Mouse (Mus musculus) kidney, embryonic 14.5 days (tissue): ENCODE results near the gene Nedd1. TPM values are rescaled to one million over a fixed set of nuclear protein-coding genes. Genes with fewer than 3 reads are reported as not detected.

Experiments
- ATAC-seq: fragments of 200-750 bp; cut with Nextera tagmentation; 2 replicates; pipeline ENCODE4 v1.8.0; 2017; ENCODE audit warnings: moderate number of reproducible peaks, mild to moderate bottlenecking, moderate TSS enrichment, moderate library complexity; ENCODE audit not compliant: low FRiP score, low TSS enrichment
- H3K27ac ChIP-seq: fragments of 300-500 bp; sonication (generic); 2 replicates; pipeline ENCODE4 v1.5.1; 2014; ENCODE audit warnings: low read depth, mild to moderate bottlenecking, low read length, moderate library complexity, mixed read lengths
- H3K27me3 ChIP-seq: fragments of 300-500 bp; sonication (generic); 2 replicates; pipeline ENCODE4 v1.6.1; 2014; ENCODE audit warnings: mild to moderate bottlenecking, low read length; ENCODE audit not compliant: control insufficient read depth, insufficient read depth
- H3K36me3 ChIP-seq: fragments of 300-500 bp; sonication (generic); 2 replicates; pipeline ENCODE4 v1.6.1; 2014; ENCODE audit warnings: low read length, mixed read lengths; ENCODE audit not compliant: control insufficient read depth, insufficient read depth
- H3K4me1 ChIP-seq: fragments of 300-500 bp; sonication (generic); 2 replicates; pipeline ENCODE4 v1.6.1; 2014; ENCODE audit warnings: low read length, mixed read lengths; ENCODE audit not compliant: control insufficient read depth, insufficient read depth
- H3K4me2 ChIP-seq: fragments of 300-500 bp; sonication (generic); replicated peaks from 2 replicates; pipeline ENCODE4 v1.6.1; 2014; ENCODE audit warnings: low read depth, mild to moderate bottlenecking, low read length
- H3K4me3 ChIP-seq: fragments of 300-500 bp; sonication (generic); 2 replicates; pipeline ENCODE4 v1.5.1; 2014; ENCODE audit warnings: mild to moderate bottlenecking, low read length
- H3K9ac ChIP-seq: fragments of 300-500 bp; sonication (generic); 2 replicates; pipeline ENCODE4 v1.6.1; 2014; ENCODE audit warnings: low read depth, mild to moderate bottlenecking, low read length, moderate library complexity
- H3K9me3 ChIP-seq: fragments of 300-500 bp; sonication (generic); 2 replicates; pipeline ENCODE4 v1.6.1; 2016; ENCODE audit warnings: low read length; ENCODE audit not compliant: control insufficient read depth
- WGBS: fragments of 180-500 bp; shearing (Covaris S2); extraction: QIAGEN DNeasy Blood & Tissue Kit; methylation state at CpG from one replicate; pipeline ENCODE4 v1.1.7; 2014; 5-methylcytosine and 5-hydroxymethylcytosine counted together
- polyA plus RNA-seq: library from polyadenylated mRNA; unstranded; fragments of >200 nt; fragmentation: Nextera tagmentation; extraction: Ambion mirVana; gene quantifications from 2 replicates; pipeline ENCODE4 v1.2.1, GENCODE M21; 2014

Gene Nedd1
- polyA plus RNA-seq = 43.5 and 59.1 TPM in 2 replicates

- Histone ChIP-seq H3K9me3 (no peaks in the 10 kb centered on the region), H3K36me3 (peaks cover 12% of the 10 kb centered on the region; the same call in 1 of the 2 replicates), H3K27me3 (no peaks in the 10 kb centered on the region), H3K4me2 (peak within 1 kb of the TSS; percentile 67), H3K4me3 (peak within 1 kb of the TSS; percentile 91), H3K27ac (peak within 1 kb of the TSS; percentile 94), H3K4me1 (no peaks in the 10 kb centered on the region), H3K9ac (peak within 1 kb of the TSS; percentile 82)
- WGBS = under 1% methylated on average over 54 of the region's 57 CpGs
- ATAC-seq = peak; percentile 99
Observed at GRCm38 (mm10) chr10:92721771-92722619, at the start of gene Nedd1. Nedd1 (minus strand) TSS chr10:92722420.

DNA sequence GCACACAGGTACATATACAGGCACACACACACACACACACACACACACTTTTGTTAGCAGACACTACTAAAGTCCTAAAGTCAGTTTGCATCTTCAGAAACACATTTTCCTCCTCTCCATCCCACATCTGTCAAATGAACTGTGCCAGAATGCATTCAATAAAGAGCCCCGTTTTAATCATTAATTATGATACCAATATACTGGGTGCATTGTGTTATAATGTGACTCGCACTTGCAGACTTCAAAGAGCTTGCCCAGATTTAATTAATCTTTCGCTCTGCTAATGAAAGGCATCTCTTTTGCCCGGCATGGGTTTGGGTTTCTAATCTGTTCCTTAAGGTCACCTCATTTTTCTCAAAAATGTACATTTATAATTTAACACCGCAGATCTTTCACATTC is 32.1 kb upstream of the Nedd1 start:
- Histone ChIP-seq H3K9ac (no peak overlapping the region), H3K27me3 (no peaks in the 10 kb centered on the region), H3K36me3 (no peaks in the 10 kb centered on the region), H3K9me3 (no peaks in the 10 kb centered on the region), H3K4me2 (no peak overlapping the region), H3K4me1 (no peaks in the 10 kb centered on the region), H3K4me3 (no peak overlapping the region), H3K27ac (no peak overlapping the region)
- no peak for ATAC-seq
- WGBS = 93% methylated on average over 5 of the region's 5 CpGs

- no peaks in the 10 kb centered on the region for H3K27me3 ChIP-seq
- no peak overlapping the region for H3K27ac ChIP-seq
- WGBS = 89% methylated on average over 3 of the region's 3 CpGs
- no peaks in the 10 kb centered on the region for H3K4me1 ChIP-seq
- ATAC-seq = no peak
- no peak overlapping the region for H3K4me3 ChIP-seq
- no peak overlapping the region for H3K4me2 ChIP-seq
- H3K9ac ChIP-seq = no peak overlapping the region
- H3K9me3 ChIP-seq = no peaks in the 10 kb centered on the region
- no peaks in the 10 kb centered on the region for H3K36me3 ChIP-seq
Observed at GRCm38 (mm10) chr10:92730339-92730738, 8.1 kb upstream of the Nedd1 start.

- Histone ChIP-seq H3K9me3 (no peaks in the 10 kb centered on the region), H3K27ac (no peak overlapping the region), H3K4me2 (no peak overlapping the region), H3K27me3 (no peaks in the 10 kb centered on the region), H3K4me3 (no peak overlapping the region), H3K4me1 (no peaks in the 10 kb centered on the region), H3K36me3 (no peaks in the 10 kb centered on the region), H3K9ac (no peak overlapping the region)
- no peak for ATAC-seq
- WGBS = 86% methylated on average over 3 of the region's 3 CpGs
Observed at GRCm38 (mm10) chr10:92728723-92729122, 6.5 kb upstream of the Nedd1 start.

DNA sequence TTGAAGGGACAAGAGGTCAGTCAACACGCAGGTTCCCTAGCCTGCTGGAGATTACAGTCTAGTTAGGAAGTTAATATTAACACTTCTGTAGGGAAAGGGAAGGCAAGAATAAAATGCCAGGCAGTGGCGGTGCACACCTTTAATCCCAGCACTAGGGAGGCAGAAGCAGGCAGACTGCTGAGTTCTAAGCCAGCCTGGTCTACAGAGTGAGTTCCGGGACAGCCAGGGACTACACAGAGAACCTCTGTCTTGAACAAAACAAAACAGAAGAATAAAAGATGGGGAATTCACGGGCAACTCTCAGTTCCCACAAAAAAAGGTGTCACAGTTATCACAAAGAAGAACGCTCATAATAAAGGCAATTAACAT is 384 bp upstream of the Nedd1 start:
- H3K4me3 ChIP-seq = peak overlapping the region; percentile 91
- peak overlapping the region; percentile 82 for H3K9ac ChIP-seq
- H3K27ac ChIP-seq = peak overlapping the region; percentile 94
- H3K4me1 ChIP-seq = no peaks in the 10 kb centered on the region
- no peaks in the 10 kb centered on the region for H3K27me3 ChIP-seq
- H3K4me2 ChIP-seq = peak overlapping the region; percentile 67
- no peak; the same call in 1 of the 2 replicates for ATAC-seq
- 36% methylated on average over 5 of the region's 5 CpGs for WGBS
- H3K9me3 ChIP-seq = no peaks in the 10 kb centered on the region
- peaks cover 6% of the 10 kb centered on the region; the same call in 1 of the 2 replicates for H3K36me3 ChIP-seq

DNA sequence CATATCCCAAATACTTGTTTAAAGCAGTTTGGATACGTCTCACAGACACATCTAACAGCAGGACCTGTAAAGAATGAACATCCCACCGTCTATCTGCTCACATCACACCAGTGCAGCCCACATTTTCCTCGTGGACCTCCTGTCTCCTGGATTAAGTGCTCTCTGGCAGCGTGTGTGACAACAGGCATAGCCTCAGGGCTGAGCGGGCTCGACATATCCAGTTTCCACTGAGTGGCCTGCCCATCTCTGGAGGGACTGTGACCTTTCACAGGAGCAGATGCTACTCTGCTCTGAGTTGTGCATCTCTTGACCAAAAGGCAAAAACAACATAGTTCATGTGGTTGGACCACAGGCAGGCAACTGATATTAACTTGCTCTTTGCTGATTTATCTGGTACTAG is 23.2 kb downstream of the Nedd1 start:
- WGBS = 55% methylated on average over 6 of the region's 6 CpGs
- H3K4me3 ChIP-seq = no peak overlapping the region
- no peak overlapping the region; the same call in 1 of the 2 replicates for H3K9ac ChIP-seq
- H3K4me2 ChIP-seq = no peak overlapping the region
- ATAC-seq = no peak
- peaks cover 53% of the 10 kb centered on the region for H3K36me3 ChIP-seq
- H3K4me1 ChIP-seq = no peaks in the 10 kb centered on the region
- no peak overlapping the region for H3K27ac ChIP-seq
- no peaks in the 10 kb centered on the region for H3K27me3 ChIP-seq
- no peaks in the 10 kb centered on the region for H3K9me3 ChIP-seq

DNA sequence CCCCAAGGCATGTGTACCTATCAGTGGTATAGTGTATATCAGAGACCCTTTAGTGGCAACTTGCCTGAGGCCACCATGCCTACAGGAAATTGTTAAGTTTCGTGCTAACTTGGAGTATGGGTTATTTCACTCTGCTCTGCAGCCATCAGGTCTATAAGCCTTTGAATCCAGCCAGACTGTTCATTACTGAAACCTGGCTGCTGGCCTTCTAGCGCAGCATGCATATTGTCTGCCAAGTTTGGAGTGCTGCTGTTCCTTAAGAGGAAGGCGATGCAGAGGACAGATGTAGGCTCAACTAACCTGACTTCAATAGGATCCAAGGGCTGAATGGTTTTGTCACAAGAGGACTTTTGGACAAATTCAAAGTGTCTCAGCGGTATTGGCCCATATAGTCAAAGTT is 47.2 kb downstream of the Nedd1 start:
- no peak overlapping the region for H3K4me3 ChIP-seq
- H3K4me2 ChIP-seq = no peak overlapping the region
- H3K4me1 ChIP-seq = no peaks in the 10 kb centered on the region
- ATAC-seq = no peak
- no peak overlapping the region for H3K9ac ChIP-seq
- WGBS = 94% methylated on average over 4 of the region's 4 CpGs
- no peaks in the 10 kb centered on the region for H3K36me3 ChIP-seq
- H3K27ac ChIP-seq = no peak overlapping the region
- H3K9me3 ChIP-seq = no peaks in the 10 kb centered on the region
- no peaks in the 10 kb centered on the region for H3K27me3 ChIP-seq

DNA sequence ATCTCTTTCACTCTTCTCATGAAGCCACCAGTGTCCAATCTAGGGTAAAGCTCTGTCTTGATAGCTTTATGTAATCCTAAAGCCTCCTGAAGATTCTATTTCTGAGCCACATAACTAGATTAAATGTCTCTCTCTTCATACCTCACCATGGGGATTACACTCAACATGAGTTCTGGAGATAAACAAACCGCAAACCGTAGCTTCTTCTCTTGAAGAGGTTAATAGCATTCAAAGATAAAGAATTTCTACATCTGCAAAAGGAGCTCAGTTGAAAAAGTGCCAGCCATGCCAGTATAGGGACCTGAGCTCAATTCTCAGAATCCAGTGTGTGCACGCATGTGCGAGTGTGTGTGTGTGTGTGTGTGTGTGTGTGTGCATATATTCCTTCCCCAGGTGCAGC is 50.3 kb downstream of the Nedd1 start:
- no peak overlapping the region for H3K4me3 ChIP-seq
- no peaks in the 10 kb centered on the region for H3K27me3 ChIP-seq
- no peak overlapping the region for H3K27ac ChIP-seq
- no peak overlapping the region for H3K9ac ChIP-seq
- ATAC-seq = no peak
- no peaks in the 10 kb centered on the region for H3K36me3 ChIP-seq
- no peak overlapping the region for H3K4me2 ChIP-seq
- no peaks in the 10 kb centered on the region for H3K9me3 ChIP-seq
- WGBS = 93% methylated on average over 4 of the region's 4 CpGs
- H3K4me1 ChIP-seq = no peaks in the 10 kb centered on the region

GRCm38 (mm10) chr10:92665287-92665686 is 56.9 kb downstream of the Nedd1 start:
- Histone ChIP-seq H3K9me3 (no peaks in the 10 kb centered on the region), H3K4me2 (no peak overlapping the region), H3K4me1 (no peaks in the 10 kb centered on the region), H3K4me3 (no peak overlapping the region), H3K27ac (no peak overlapping the region), H3K9ac (no peak overlapping the region), H3K36me3 (no peaks in the 10 kb centered on the region), H3K27me3 (no peaks in the 10 kb centered on the region)
- ATAC-seq = no peak
- WGBS = 84% methylated on average over 5 of the region's 5 CpGs
